Comparison of ENCODE assay signal across 10 mouse cellular contexts in the genomic region with DNA sequence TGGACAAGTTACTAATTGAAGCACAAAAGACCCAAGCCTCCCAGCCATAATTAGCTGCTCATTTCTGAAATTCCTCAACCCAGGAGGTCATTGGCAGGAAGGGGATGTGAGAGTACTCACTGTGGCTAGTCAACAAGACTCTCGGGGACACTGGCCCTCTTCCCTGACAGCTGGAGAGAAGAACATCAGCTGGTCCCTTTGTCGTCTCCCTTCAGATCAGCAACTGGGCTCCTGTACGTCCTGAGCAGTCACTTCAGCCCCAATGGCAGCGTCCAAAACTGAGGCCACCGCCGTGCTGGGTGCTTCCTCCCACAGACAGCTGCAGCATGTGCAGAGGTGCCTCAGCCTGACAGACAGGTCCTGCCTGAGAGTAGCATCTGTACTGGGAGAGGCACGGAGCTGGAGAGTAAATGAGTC. TPM values are rescaled to one million over a fixed set of nuclear protein-coding genes. Genes with fewer than 3 reads are reported as not detected.
DNase-seq lines count a peak whose midpoint lies in the region; ATAC-seq and TF ChIP-seq lines count a peak whose summit lies in the region.
"Had no signal": no experiment of that assay in that cellular context is flagged by ENCODE, and none has a peak within 500 bp of the region (broad histone marks: within the 10 kb centered on the region; RNA-seq: fewer than 3 reads in every experiment).

TSS of gene Adgrf2 (minus strand) at position 379 of the 417 bp plus-strand sequence.

- intact Hi-C loops in gastrocnemius, adult 2 months (cut with DNase I): no loop called here
- intact Hi-C loops in heart, postnatal 36 days (cut with DNase I): no loop called here

- no peaks in the 10 kb centered on the region for H3K36me3 ChIP-seq in forebrain, postnatal 0 days (ENCODE audit: insufficient read depth)
- no peaks in the 10 kb centered on the region for H3K36me3 ChIP-seq in liver, embryonic 12.5 days
- H3K36me3 ChIP-seq: midbrain, embryonic 12.5 days had no signal

- no peak within 1 kb of the TSS for H3K9ac ChIP-seq in forebrain, postnatal 0 days
- no peak within 1 kb of the TSS for H3K9ac ChIP-seq in liver, embryonic 12.5 days
- H3K9ac ChIP-seq: midbrain, embryonic 12.5 days had no signal

- no peaks in the 10 kb centered on the region for H3K4me1 ChIP-seq in forebrain, postnatal 0 days (ENCODE audit: insufficient read depth)
- H3K4me1 ChIP-seq in liver, embryonic 12.5 days: no peaks in the 10 kb centered on the region
- H3K4me1 ChIP-seq: midbrain, embryonic 12.5 days had no signal

- WGBS in forebrain, postnatal 0 days: 23% methylated on average over 7 of the region's 7 CpGs
- whole genome bisulfite sequencing in liver, embryonic 12.5 days (ENCODE audit: insufficient replicate concordance): 27% methylated on average over 7 of the region's 7 CpGs

- H3K27me3 ChIP-seq in forebrain, postnatal 0 days (ENCODE audit: insufficient read depth, low read length): no peaks in the 10 kb centered on the region
- no peaks in the 10 kb centered on the region for H3K27me3 ChIP-seq in liver, embryonic 12.5 days (replicated peaks)
- H3K27me3 ChIP-seq: midbrain, embryonic 12.5 days had no signal

- H3K27ac ChIP-seq in gastrocnemius, adult 2 months: no peak within 1 kb of the TSS
- H3K27ac ChIP-seq in forebrain, postnatal 0 days (ENCODE audit: low read depth, low read length): no peak within 1 kb of the TSS
- H3K27ac ChIP-seq in liver, embryonic 12.5 days: no peak within 1 kb of the TSS
- H3K27ac ChIP-seq: hindbrain, postnatal 0 days; midbrain, embryonic 12.5 days had no signal

- H3K4me3 ChIP-seq in gastrocnemius, adult 2 months: no peak within 1 kb of the TSS
- no peak within 1 kb of the TSS for H3K4me3 ChIP-seq in forebrain, postnatal 0 days (ENCODE audit: low read depth, low read length)
- no peak within 1 kb of the TSS for H3K4me3 ChIP-seq in liver, embryonic 12.5 days
- H3K4me3 ChIP-seq: midbrain, embryonic 12.5 days had no signal

- H3K9me3 ChIP-seq in forebrain, postnatal 0 days (ENCODE audit: low read length): no peaks in the 10 kb centered on the region
- H3K9me3 ChIP-seq in liver, embryonic 12.5 days (replicated peaks): no peaks in the 10 kb centered on the region
- H3K9me3 ChIP-seq: midbrain, embryonic 12.5 days had no signal

- no peak for TF ChIP-seq CTCF in gastrocnemius, adult 2 months (IDR thresholded peaks at IDR 0.05)
- TF ChIP-seq CTCF in forebrain, postnatal 0 days (IDR thresholded peaks at IDR 0.05; ENCODE audit: low read depth): no peak

- no peak within 1 kb of the TSS for H3K4me2 ChIP-seq in forebrain, postnatal 0 days (ENCODE audit: low read depth)
- no peak within 1 kb of the TSS for H3K4me2 ChIP-seq in liver, embryonic 12.5 days
- H3K4me2 ChIP-seq: midbrain, embryonic 12.5 days had no signal

- DNase-seq in gastrocnemius, adult 2 months: peak; percentile 23
- DNase-seq in gastrocnemius, adult 8-10 months (ENCODE audit: low spot score in 2 of 2): no peak
- DNase-seq in gastrocnemius, postnatal 25 days: peak; percentile 15
- peak; percentile 36 to 52 for DNase-seq in heart, postnatal 36 days
- DNase-seq in lung, postnatal 14 days: peak; percentile 42
- no peak for DNase-seq in forebrain, postnatal 0 days

- no peak for ATAC-seq in forebrain, postnatal 0 days
- ATAC-seq in liver, embryonic 12.5 days: no peak
- ATAC-seq in frontal cortex, adult (ENCODE audit: low TSS enrichment): no peak
- ATAC-seq: hindbrain, postnatal 0 days had no signal

RNA-seq across cellular contexts. Expression of gene Adgrf2, which starts in this region (rescaled TPM):
- total RNA-seq in gastrocnemius, adult 2 months (2021): under 1 TPM; 0.33 to 0.36 TPM
- under 1 TPM; 0.10 to 0.38 (median 0.15) TPM for total RNA-seq in gastrocnemius, adult 8-10 months (2022)
- under 1 TPM; 0.19 to 0.23 TPM for total RNA-seq in gastrocnemius, postnatal 25 days (2021)
- under 1 TPM in 1 of 2 experiments, not detected in 1; 0.14 TPM for total RNA-seq in heart, postnatal 36 days (2021)
- total RNA-seq in forebrain, postnatal 0 days (2014; rRNA removed): 0.23 and 0.57 TPM in 2 replicates
- not detected in 2 replicates for polyA plus RNA-seq in forebrain, postnatal 0 days (2015; fragmentation: Nextera tagmentation; extraction: Ambion mirVana)
- not detected in 2 replicates for polyA plus RNA-seq in liver, embryonic 12.5 days (2016; fragmentation: Nextera tagmentation; extraction: Ambion mirVana)

Comparison
In these comparisons a context has a peak if more than half of its experiments do, and no peak if none do; other contexts are left out.
1. Peak in DNase-seq in gastrocnemius, adult 2 months; RNA of the gene not detected or under 1 TPM.
2. Peak in DNase-seq in gastrocnemius, postnatal 25 days; RNA of the gene not detected or under 1 TPM.
3. Peak in DNase-seq in heart, postnatal 36 days; RNA of the gene not detected or under 1 TPM.